Mouse (Mus musculus) adrenal gland, adult 18-20 months (tissue): ENCODE measurements around the gene Atp6v0d1. TPM values are rescaled to one million over a fixed set of nuclear protein-coding genes. Genes with fewer than 3 reads are reported as not detected.
A peak's percentile ranks its signal among the peaks of the same experiment; 100 is the strongest.
"Not testable (repeated sequence)": the region's sequence is repeated elsewhere in the genome, so short reads cannot be mapped to it uniquely, and the experiment has no call there.

Experiments
- DNase-seq, 2 experiments: peaks; one replicate each; pipeline ENCODE4 v3.0.0; 2021 to 2022; ENCODE audit warnings: low spot score in 2 of 2
- total RNA-seq, 2 experiments: library from RNA; stranded (reverse); gene quantifications; 1 replicate in 1 of 2; 2 replicates in 1 of 2; pipeline ENCODE4 v1.2.3; 2021

Gene Atp6v0d1
- total RNA-seq, 2 experiments from 2014 or later = 118 to 121 TPM

GRCm38 (mm10) chr8:105579719-105580118, 13.9 kb upstream of the Atp6v0d1 start:
- DNase-seq = no peak

GRCm38 (mm10) chr8:105575538-105575937, 9.7 kb upstream of the Atp6v0d1 start:
- no peak for DNase-seq

- no peak for DNase-seq
These were observed 8.9 kb upstream of the Atp6v0d1 start for GRCm38 (mm10) chr8:105574741-105575140.

- no peak for DNase-seq
These were observed 7.6 kb upstream of the Atp6v0d1 start for GRCm38 (mm10) chr8:105573427-105573826.

- no peak for DNase-seq
These were observed 6.0 kb upstream of the Atp6v0d1 start for GRCm38 (mm10) chr8:105571810-105572209.

- peak in 1 of 2 experiments; percentile 21 for DNase-seq
These were observed 1.1 kb upstream of the Atp6v0d1 start for GRCm38 (mm10) chr8:105566703-105567595.

- DNase-seq = no peak
These were observed 406 bp downstream of the Atp6v0d1 start for GRCm38 (mm10) chr8:105565401-105565881.

GRCm38 (mm10) chr8:105564573-105565229, 1.1 kb downstream of the Atp6v0d1 start:
- DNase-seq = not testable (repeated sequence)

GRCm38 (mm10) chr8:105563871-105564270, 2.0 kb downstream of the Atp6v0d1 start:
- no peak for DNase-seq

- DNase-seq = no peak
These were observed 3.0 kb downstream of the Atp6v0d1 start for GRCm38 (mm10) chr8:105562863-105563262.

- DNase-seq = no peak
These were observed 10.6 kb downstream of the Atp6v0d1 start for GRCm38 (mm10) chr8:105555230-105555629.

GRCm38 (mm10) chr8:105554087-105554486, 11.8 kb downstream of the Atp6v0d1 start:
- DNase-seq = peak in 1 of 2 experiments; percentile 65

GRCm38 (mm10) chr8:105552824-105553223, 13.0 kb downstream of the Atp6v0d1 start:
- no peak for DNase-seq

- no peak for DNase-seq
These were observed 13.8 kb downstream of the Atp6v0d1 start for GRCm38 (mm10) chr8:105552032-105552431.

- DNase-seq = no peak
These were observed 15.8 kb downstream of the Atp6v0d1 start for GRCm38 (mm10) chr8:105550083-105550482.

- no peak for DNase-seq
These were observed 16.3 kb downstream of the Atp6v0d1 start for GRCm38 (mm10) chr8:105549506-105549905.

- no peak for DNase-seq
These were observed 19.2 kb downstream of the Atp6v0d1 start for GRCm38 (mm10) chr8:105546384-105547350.

GRCm38 (mm10) chr8:105545249-105545648, 20.6 kb downstream of the Atp6v0d1 start:
- DNase-seq = no peak

- no peak for DNase-seq
These were observed 21.2 kb downstream of the Atp6v0d1 start for GRCm38 (mm10) chr8:105544544-105545205.

- DNase-seq = no peak
These were observed 22.1 kb downstream of the Atp6v0d1 start for GRCm38 (mm10) chr8:105543703-105544102.
